9 mouse cellular contexts compared by ENCODE assay signal in genomic region chr5:113606961-113607785, GRCm38 (mm10). TPM values are rescaled to one million over a fixed set of nuclear protein-coding genes. Genes with fewer than 3 reads are reported as not detected.
DNase-seq lines count a peak whose midpoint lies in the region; ATAC-seq and TF ChIP-seq lines count a peak whose summit lies in the region.
"Had no signal": no experiment of that assay in that cellular context is flagged by ENCODE, and none has a peak within 500 bp of the region (broad histone marks: within the 10 kb centered on the region; RNA-seq: fewer than 3 reads in every experiment).

No protein-coding gene starts in this region.

- no peak overlapping the region for H3K4me3 ChIP-seq in hindbrain, embryonic 10.5 days
- H3K4me3 ChIP-seq in hindbrain, embryonic 11.5 days (ENCODE audit: low read depth, low read length), result no peak overlapping the region
- H3K4me3 ChIP-seq in stomach, embryonic 16.5 days (replicated peaks; ENCODE audit: low read length), result no peak overlapping the region
- H3K4me3 ChIP-seq in thymus, adult 2 months (ENCODE audit: control insufficient read depth, insufficient read depth, low read length), result no peak overlapping the region

- peaks cover 53% of the 10 kb centered on the region for H3K4me1 ChIP-seq in hindbrain, embryonic 10.5 days (replicated peaks)
- 0 out of 2 replicates have a peak, but pooled peaks cover 3% of the 10 kb centered on the region for H3K4me1 ChIP-seq in hindbrain, embryonic 11.5 days (replicated peaks; ENCODE audit: control insufficient read depth, insufficient read depth, low read length)
- peaks cover 14% of the 10 kb centered on the region; the same call in 1 of the 2 replicates for H3K4me1 ChIP-seq in stomach, embryonic 16.5 days (ENCODE audit: control insufficient read depth, insufficient read depth, low read length)
- no peaks in the 10 kb centered on the region for H3K4me1 ChIP-seq in thymus, adult 2 months (replicated peaks; ENCODE audit: control insufficient read depth, insufficient read depth, low read length)

- DNase-seq in hindbrain, embryonic 10.5 days (ENCODE audit: low spot score), result no peak
- no peak for DNase-seq in hindbrain, embryonic 11.5 days (ENCODE audit: low spot score)
- peak; percentile 7 for DNase-seq in ovary, postnatal 10 days (ENCODE audit: low spot score)
- no peak for DNase-seq in ovary, adult 18-20 months (ENCODE audit: low spot score)
- DNase-seq in heart, postnatal 25 days (ENCODE audit: low spot score), result peak; percentile 51
- no peak for DNase-seq in thymus, adult 2 months
- DNase-seq in Muller cell, postnatal 12 days (ENCODE audit: inconsistent ontology term), result no peak

- no peaks in the 10 kb centered on the region for H3K36me3 ChIP-seq in hindbrain, embryonic 10.5 days
- no peaks in the 10 kb centered on the region for H3K36me3 ChIP-seq in hindbrain, embryonic 11.5 days (ENCODE audit: control insufficient read depth, insufficient read depth, low read length)
- H3K36me3 ChIP-seq in stomach, embryonic 16.5 days (ENCODE audit: control insufficient read depth, insufficient read depth, low read length), result no peaks in the 10 kb centered on the region
- H3K36me3 ChIP-seq in thymus, adult 2 months (ENCODE audit: control insufficient read depth, insufficient read depth, low read length), result no peaks in the 10 kb centered on the region
- H3K36me3 ChIP-seq: G1E had no signal

- no peak overlapping the region for H3K9ac ChIP-seq in hindbrain, embryonic 11.5 days (ENCODE audit: low read depth, low read length)
- no peak overlapping the region for H3K9ac ChIP-seq in stomach, embryonic 16.5 days (ENCODE audit: low read length)

- H3K27ac ChIP-seq in hindbrain, embryonic 10.5 days, result peak overlapping the region; percentile 20; the same call in 1 of the 2 replicates
- H3K27ac ChIP-seq in hindbrain, embryonic 11.5 days (ENCODE audit: low read depth, low read length), result no peak overlapping the region
- H3K27ac ChIP-seq in stomach, embryonic 16.5 days (ENCODE audit: low read length), result peak overlapping the region; percentile 71
- no peak overlapping the region for H3K27ac ChIP-seq in thymus, adult 2 months (ENCODE audit: control insufficient read depth, insufficient read depth, low read length)

- no peaks in the 10 kb centered on the region for H3K9me3 ChIP-seq in hindbrain, embryonic 10.5 days
- H3K9me3 ChIP-seq in hindbrain, embryonic 11.5 days (ENCODE audit: control insufficient read depth, low read length), result no peaks in the 10 kb centered on the region
- no peaks in the 10 kb centered on the region for H3K9me3 ChIP-seq in stomach, embryonic 16.5 days (replicated peaks; ENCODE audit: control insufficient read depth, low read length)

- TF ChIP-seq POLR2A in thymus, adult 2 months (IDR thresholded peaks at IDR 0.05; ENCODE audit: control insufficient read depth, extremely low read depth, insufficient read depth, low read length, poor library complexity), result no peak

- H3K27me3 ChIP-seq in hindbrain, embryonic 10.5 days (ENCODE audit: insufficient read depth, poor library complexity, severe bottlenecking), result no peaks in the 10 kb centered on the region
- no peaks in the 10 kb centered on the region for H3K27me3 ChIP-seq in hindbrain, embryonic 11.5 days (ENCODE audit: control insufficient read depth, insufficient read depth, low read length)
- H3K27me3 ChIP-seq in stomach, embryonic 16.5 days (ENCODE audit: control insufficient read depth, insufficient read depth, low read length), result no peaks in the 10 kb centered on the region
- H3K27me3 ChIP-seq in thymus, adult 2 months (ENCODE audit: control insufficient read depth, insufficient read depth, low read length), result no peaks in the 10 kb centered on the region

- 84% methylated on average over 8 of the region's 8 CpGs for WGBS in hindbrain, embryonic 10.5 days
- WGBS in hindbrain, embryonic 11.5 days, result 81% methylated on average over 8 of the region's 8 CpGs
- WGBS in stomach, embryonic 16.5 days, result 69% methylated on average over 8 of the region's 8 CpGs
- 60% methylated on average over 8 of the region's 8 CpGs for WGBS in thymus, adult 2 months

- no peak for ATAC-seq in hindbrain, embryonic 11.5 days (ENCODE audit: low FRiP score)
- no peak for ATAC-seq in stomach, embryonic 16.5 days (ENCODE audit: insufficient read depth, low FRiP score)

- TF ChIP-seq CTCF in thymus, adult 2 months (IDR thresholded peaks at IDR 0.05; ENCODE audit: borderline replicate concordance, control insufficient read depth, extremely low read depth, insufficient read depth, low read length, poor library complexity), result no peak

- H3K4me2 ChIP-seq in hindbrain, embryonic 11.5 days (replicated peaks; ENCODE audit: low read depth, low read length), result no peak overlapping the region
- no peak overlapping the region for H3K4me2 ChIP-seq in stomach, embryonic 16.5 days (ENCODE audit: low read depth, low read length)

- intact Hi-C loops in heart, postnatal 25 days (cut with DNase I), result no loop called here

RNA-seq across cellular contexts. Expression of gene Cmklr1, which starts 43.1 kb away (rescaled TPM):
- polyA plus RNA-seq in hindbrain, embryonic 10.5 days (2016; fragmentation: Nextera tagmentation; extraction: Ambion mirVana), result 0.78 and 1.1 TPM in 2 replicates
- polyA plus RNA-seq in hindbrain, embryonic 11.5 days (2014; fragmentation: Nextera tagmentation; extraction: Ambion mirVana), result 1.1 and 3.1 TPM in 2 replicates
- total RNA-seq in heart, postnatal 25 days (2021), result 10 to 100 TPM; 23.6 to 29.9 TPM
- 3.4 and 4.2 TPM in 2 replicates for polyA plus RNA-seq in stomach, embryonic 16.5 days (2015; fragmentation: Nextera tagmentation; extraction: Ambion mirVana)
- 28.8 and 32.6 TPM in 2 replicates for polyA plus RNA-seq in thymus, adult 2 months (2012; rRNA removed)
- polyA plus RNA-seq: G1E had no signal

Comparison
In these comparisons a context has a peak if more than half of its experiments do, and no peak if none do; other contexts are left out.
1. DNase-seq: peak in ovary, postnatal 10 days (single experiment) and heart, postnatal 25 days (single experiment); none in hindbrain, embryonic 10.5 days (single experiment), hindbrain, embryonic 11.5 days (single experiment), ovary, adult 18-20 months (single experiment), thymus, adult 2 months (single experiment) and Muller cell, postnatal 12 days (single experiment).
2. H3K27ac ChIP-seq: peak in hindbrain, embryonic 10.5 days (single experiment) and stomach, embryonic 16.5 days (single experiment); none in hindbrain, embryonic 11.5 days (single experiment) and thymus, adult 2 months (single experiment).